Mouse (Mus musculus) midbrain, embryonic 15.5 days (tissue): ENCODE measurements around the gene Ccr9. TPM values are rescaled to one million over a fixed set of nuclear protein-coding genes. Genes with fewer than 3 reads are reported as not detected.
A peak's percentile ranks its signal among the peaks of the same experiment; 100 is the strongest.
"Not testable (repeated sequence)": the region's sequence is repeated elsewhere in the genome, so short reads cannot be mapped to it uniquely, and the experiment has no call there.

Experiments
- ATAC-seq: fragments of 200-750 bp; cut with Nextera tagmentation; replicated peaks from 2 replicates; pipeline ENCODE4 v1.8.0; 2017; ENCODE audit warnings: moderate TSS enrichment
- H3K27ac ChIP-seq: fragments of 300-500 bp; sonication (generic); 2 replicates; pipeline ENCODE4 v1.5.1; 2015; ENCODE audit warnings: mild to moderate bottlenecking, inconsistent platforms
- H3K27me3 ChIP-seq: fragments of 300-500 bp; sonication (generic); replicated peaks from 2 replicates; pipeline ENCODE4 v1.6.1; 2015; ENCODE audit warnings: inconsistent platforms
- H3K36me3 ChIP-seq: fragments of 300-500 bp; sonication (generic); replicated peaks from 2 replicates; pipeline ENCODE4 v1.6.1; 2015; ENCODE audit warnings: inconsistent platforms
- H3K4me1 ChIP-seq: fragments of 300-500 bp; sonication (generic); 2 replicates; pipeline ENCODE4 v1.6.1; 2015; ENCODE audit warnings: inconsistent platforms
- H3K4me2 ChIP-seq: fragments of 300-500 bp; sonication (generic); 2 replicates; pipeline ENCODE4 v1.6.1; 2015; ENCODE audit warnings: inconsistent platforms, mild to moderate bottlenecking, moderate library complexity
- H3K4me3 ChIP-seq: fragments of 300-500 bp; sonication (generic); 2 replicates; pipeline ENCODE4 v1.5.1; 2015; ENCODE audit warnings: mild to moderate bottlenecking, inconsistent platforms
- H3K9ac ChIP-seq: fragments of 300-500 bp; sonication (generic); 2 replicates; pipeline ENCODE4 v1.6.1; 2015; ENCODE audit warnings: mild to moderate bottlenecking, inconsistent platforms
- H3K9me3 ChIP-seq: fragments of 300-500 bp; sonication (generic); 2 replicates; pipeline ENCODE4 v1.6.1; 2016; ENCODE audit warnings: inconsistent platforms
- WGBS: fragments of 180-500 bp; shearing (Covaris S2); methylation state at CpG from one replicate; pipeline ENCODE4 v1.1.7; 2015; ENCODE audit warnings: mixed read lengths; 5-methylcytosine and 5-hydroxymethylcytosine counted together
- polyA plus RNA-seq: library from polyadenylated mRNA; unstranded; fragments of >200 nt; fragmentation: Nextera tagmentation; extraction: Ambion mirVana; gene quantifications from 2 replicates; pipeline ENCODE4 v1.2.1, GENCODE M21; 2015

Ccr9 gene
- polyA plus RNA-seq, 1 experiment from 2014 or later = 0.59 TPM

- not testable (repeated sequence) for ATAC-seq, H3K27ac ChIP-seq, H3K9me3 ChIP-seq, H3K4me1 ChIP-seq, H3K4me2 ChIP-seq, H3K4me3 ChIP-seq, H3K9ac ChIP-seq, H3K27me3 ChIP-seq, H3K36me3 ChIP-seq
- 79% methylated on average over 18 of the region's 18 CpGs for WGBS
These were observed 18.1 kb upstream of the Ccr9 start for GRCm38 (mm10) chr9:123659986-123660676.

DNA sequence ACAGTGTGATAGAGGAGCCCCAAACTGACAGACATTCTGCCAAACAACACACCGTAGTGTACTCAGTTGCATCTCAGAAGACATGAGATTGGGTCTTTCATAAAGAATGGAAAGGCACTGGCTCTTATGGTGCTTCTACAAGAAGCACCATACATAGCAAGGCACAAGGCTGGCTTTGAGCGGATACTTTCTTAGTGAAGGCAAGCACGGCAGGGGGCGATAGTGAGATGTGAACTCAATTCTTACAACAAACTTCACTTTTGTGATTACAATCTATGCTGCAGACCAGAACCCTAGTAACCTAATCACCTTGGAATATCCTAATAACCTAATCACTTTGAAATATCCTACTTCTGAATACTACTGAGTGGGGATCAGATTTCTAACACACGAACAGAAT is 12.6 kb upstream of the Ccr9 start:
- no peaks in the 10 kb centered on the region for H3K27me3 ChIP-seq
- no peak overlapping the region for H3K27ac ChIP-seq
- H3K4me2 ChIP-seq = no peak overlapping the region
- no peaks in the 10 kb centered on the region for H3K36me3 ChIP-seq
- no peaks in the 10 kb centered on the region for H3K4me1 ChIP-seq
- H3K9ac ChIP-seq = no peak overlapping the region
- H3K4me3 ChIP-seq = no peak overlapping the region
- ATAC-seq = no peak
- WGBS = 62% methylated on average over 5 of the region's 5 CpGs
- H3K9me3 ChIP-seq = no peaks in the 10 kb centered on the region

DNA sequence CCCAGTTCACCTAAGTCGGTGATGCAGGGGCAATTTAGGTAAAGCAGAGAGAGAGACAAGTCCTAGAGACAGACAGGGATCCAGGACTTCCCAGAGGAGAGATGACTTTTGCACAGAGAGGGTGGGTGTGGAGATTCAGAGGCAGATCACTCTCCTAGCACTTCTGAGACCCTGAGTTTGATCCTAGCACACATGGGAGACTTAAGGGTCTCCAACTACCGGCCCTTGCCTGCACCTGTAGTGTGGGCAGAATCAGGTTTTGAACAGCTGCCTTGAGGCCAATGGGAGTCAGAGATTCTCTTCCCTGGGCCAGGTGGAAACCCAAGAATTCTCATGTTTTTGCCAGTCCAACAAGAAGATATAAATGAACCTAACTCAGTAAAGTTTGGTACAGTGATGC is 959 bp downstream of the Ccr9 start:
- no peak for ATAC-seq
- H3K4me2 ChIP-seq = peak overlapping the region; percentile 84; the same call in 1 of the 2 replicates
- peaks cover 8% of the 10 kb centered on the region for H3K4me1 ChIP-seq
- WGBS = 34% methylated on average over 2 of the region's 2 CpGs
- H3K27me3 ChIP-seq = peaks cover 28% of the 10 kb centered on the region
- no peak overlapping the region for H3K9ac ChIP-seq
- no peaks in the 10 kb centered on the region for H3K36me3 ChIP-seq
- no peak overlapping the region for H3K27ac ChIP-seq
- H3K9me3 ChIP-seq = no peaks in the 10 kb centered on the region
- H3K4me3 ChIP-seq = peak overlapping the region; percentile 39; the same call in 1 of the 2 replicates

- no peak overlapping the region for H3K4me2 ChIP-seq
- H3K4me1 ChIP-seq = peaks cover 2% of the 10 kb centered on the region
- no peak overlapping the region for H3K27ac ChIP-seq
- no peak for ATAC-seq
- H3K9ac ChIP-seq = no peak overlapping the region
- no peaks in the 10 kb centered on the region for H3K36me3 ChIP-seq
- WGBS = 61% methylated on average over 3 of the region's 3 CpGs
- H3K9me3 ChIP-seq = no peaks in the 10 kb centered on the region
- no peak overlapping the region for H3K4me3 ChIP-seq
- peaks cover 12% of the 10 kb centered on the region for H3K27me3 ChIP-seq
These were observed 5.5 kb downstream of the Ccr9 start for GRCm38 (mm10) chr9:123683704-123684103.

GRCm38 (mm10) chr9:123686206-123686605 is 8.0 kb downstream of the Ccr9 start:
- Histone ChIP-seq H3K9ac (no peak overlapping the region), H3K9me3 (no peaks in the 10 kb centered on the region), H3K4me1 (no peaks in the 10 kb centered on the region), H3K27ac (no peak overlapping the region), H3K4me2 (no peak overlapping the region), H3K36me3 (no peaks in the 10 kb centered on the region), H3K27me3 (0 out of 2 replicates have a peak, but pooled peaks cover 1% of the 10 kb centered on the region), H3K4me3 (no peak overlapping the region)
- ATAC-seq = no peak
- 62% methylated on average over 5 of the region's 5 CpGs for WGBS

GRCm38 (mm10) chr9:123688227-123688626 is 10.0 kb downstream of the Ccr9 start:
- Histone ChIP-seq H3K4me2 (no peak overlapping the region), H3K27me3 (no peaks in the 10 kb centered on the region), H3K9me3 (no peaks in the 10 kb centered on the region), H3K36me3 (peaks cover 5% of the 10 kb centered on the region; the same call in 1 of the 2 replicates), H3K4me3 (no peak overlapping the region), H3K4me1 (no peaks in the 10 kb centered on the region), H3K27ac (no peak overlapping the region), H3K9ac (no peak overlapping the region)
- no peak for ATAC-seq
- WGBS = 91% methylated on average over 1 of the region's 1 CpGs

- Histone ChIP-seq H3K4me3 (no peak overlapping the region), H3K9me3 (no peaks in the 10 kb centered on the region), H3K4me1 (no peaks in the 10 kb centered on the region), H3K9ac (no peak overlapping the region), H3K27me3 (no peaks in the 10 kb centered on the region), H3K4me2 (no peak overlapping the region), H3K27ac (no peak overlapping the region), H3K36me3 (peaks cover 13% of the 10 kb centered on the region; the same call in 1 of the 2 replicates)
- no peak for ATAC-seq
- WGBS = 94% methylated on average over 3 of the region's 3 CpGs
These were observed 17.5 kb downstream of the Ccr9 start for GRCm38 (mm10) chr9:123695634-123696302.

DNA sequence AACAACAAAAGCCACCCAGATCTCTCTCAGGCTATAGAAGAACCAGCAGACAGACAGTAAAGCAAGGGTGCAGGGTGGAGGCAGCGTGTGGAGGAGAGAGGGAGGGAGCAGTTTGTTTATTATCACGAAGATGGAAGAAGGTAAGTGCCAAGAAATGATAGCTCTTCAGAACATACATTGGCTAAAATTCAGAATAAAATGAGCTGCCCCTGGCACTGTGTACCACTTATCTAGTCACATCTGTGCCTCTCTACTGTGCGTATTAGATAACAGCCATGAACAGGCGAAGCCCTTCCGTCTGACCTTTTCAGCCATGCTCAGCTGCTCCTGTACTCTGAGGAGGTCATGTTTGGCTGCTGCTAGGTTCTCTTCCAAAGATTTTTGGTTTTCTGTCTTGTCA is 23.6 kb downstream of the Ccr9 start:
- peaks cover 21% of the 10 kb centered on the region; the same call in 1 of the 2 replicates for H3K36me3 ChIP-seq

GRCm38 (mm10) chr9:123709226-123709625 is 31.0 kb downstream of the Ccr9 start:
- Histone ChIP-seq H3K4me1 (no peaks in the 10 kb centered on the region), H3K27me3 (no peaks in the 10 kb centered on the region), H3K27ac (no peak overlapping the region), H3K9ac (no peak overlapping the region), H3K4me2 (no peak overlapping the region), H3K36me3 (peaks cover 34% of the 10 kb centered on the region), H3K9me3 (no peaks in the 10 kb centered on the region), H3K4me3 (no peak overlapping the region)
- no peak for ATAC-seq
- WGBS = 54% methylated on average over 2 of the region's 2 CpGs

More for the DNA sequence above, 23.6 kb downstream of the Ccr9 start:
- ATAC-seq = no peak
- H3K9me3 ChIP-seq = no peaks in the 10 kb centered on the region
- 92% methylated on average over 5 of the region's 5 CpGs for WGBS
- no peak overlapping the region for H3K9ac ChIP-seq
- H3K4me2 ChIP-seq = no peak overlapping the region
- no peaks in the 10 kb centered on the region for H3K27me3 ChIP-seq
- no peak overlapping the region for H3K27ac ChIP-seq
- no peaks in the 10 kb centered on the region for H3K4me1 ChIP-seq
- no peak overlapping the region for H3K4me3 ChIP-seq

DNA sequence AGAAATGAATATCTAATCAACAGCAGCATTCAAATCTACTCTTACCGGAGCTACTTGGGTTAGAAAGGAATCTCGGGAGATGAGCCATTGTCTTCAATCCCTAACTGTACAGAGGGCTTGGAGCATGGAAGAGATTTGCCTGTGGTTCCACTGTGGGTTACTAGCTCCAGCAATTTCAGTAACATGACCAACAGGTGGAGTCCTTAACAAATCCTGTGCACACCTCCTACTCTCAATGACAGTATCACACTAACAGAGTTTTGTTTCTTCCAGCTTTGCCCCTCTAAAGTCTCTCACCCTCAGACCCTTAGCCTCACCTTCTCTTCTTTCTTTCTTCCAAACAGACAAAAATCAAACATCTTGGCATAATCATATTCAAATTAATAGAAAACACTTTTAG is 34.9 kb downstream of the Ccr9 start:
- no peak overlapping the region for H3K27ac ChIP-seq
- no peak overlapping the region for H3K4me3 ChIP-seq
- peaks cover 15% of the 10 kb centered on the region for H3K4me1 ChIP-seq
- no peak overlapping the region for H3K9ac ChIP-seq
- H3K27me3 ChIP-seq = no peaks in the 10 kb centered on the region
- H3K4me2 ChIP-seq = no peak overlapping the region
- no peak for ATAC-seq
- no peaks in the 10 kb centered on the region for H3K9me3 ChIP-seq
- peaks cover 20% of the 10 kb centered on the region for H3K36me3 ChIP-seq
- 83% methylated on average over 2 of the region's 2 CpGs for WGBS

- H3K9me3 ChIP-seq = no peaks in the 10 kb centered on the region
- no peak overlapping the region for H3K27ac ChIP-seq
- H3K4me3 ChIP-seq = 0 out of 2 replicates have a peak overlapping the region, but pooled peaks have one; percentile 1
- WGBS = 76% methylated on average over 3 of the region's 3 CpGs
- ATAC-seq = no peak
- no peak overlapping the region for H3K9ac ChIP-seq
- peaks cover 5% of the 10 kb centered on the region for H3K36me3 ChIP-seq
- no peaks in the 10 kb centered on the region for H3K27me3 ChIP-seq
- H3K4me2 ChIP-seq = peak overlapping the region; percentile 63; the same call in 1 of the 2 replicates
- peaks cover 15% of the 10 kb centered on the region for H3K4me1 ChIP-seq
These were observed 38.1 kb downstream of the Ccr9 start for GRCm38 (mm10) chr9:123716301-123716700.

DNA sequence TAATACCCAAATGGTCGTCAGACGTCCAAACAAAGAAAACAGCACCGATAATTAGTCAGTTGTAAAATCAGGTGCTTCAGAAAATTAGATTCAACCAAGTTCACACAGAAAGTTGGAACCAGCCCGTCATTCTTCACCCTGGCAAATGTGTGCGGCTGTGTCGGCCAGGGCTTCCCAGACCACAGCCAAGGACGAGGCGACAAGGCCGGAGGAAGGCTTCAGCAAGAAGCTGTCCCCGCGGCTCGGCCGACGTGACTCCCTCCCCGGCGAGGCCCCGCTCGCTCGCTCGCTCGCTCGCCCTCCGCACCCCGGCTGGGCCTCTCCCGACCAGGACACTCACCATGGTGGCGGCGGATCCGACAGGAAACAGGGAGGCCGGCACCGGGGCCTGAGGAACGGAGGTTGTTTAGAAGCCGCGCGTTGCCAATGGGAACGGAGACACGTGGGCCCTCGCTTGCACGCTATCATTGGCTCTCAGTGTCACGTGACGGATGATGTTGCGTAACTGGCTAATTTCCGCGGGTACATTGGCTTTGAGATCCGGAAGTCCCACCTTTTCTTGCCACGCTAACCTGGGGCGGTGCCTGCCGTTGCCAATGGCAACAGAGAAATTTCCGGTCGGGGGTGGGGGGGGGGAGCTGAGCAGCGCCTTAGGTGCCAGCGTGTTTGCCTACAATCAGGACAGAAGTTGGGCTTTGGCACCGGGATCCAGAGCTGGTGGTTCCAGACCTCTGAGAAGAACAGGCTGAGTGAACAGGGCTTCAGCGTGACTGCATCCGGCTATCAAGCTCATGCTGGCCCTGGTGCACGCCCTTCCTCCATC is 39.2 kb downstream of the Ccr9 start, which contains the start of gene Lztfl1:
Gene Lztfl1 (minus strand): TSS at position 512 of the 823 bp plus-strand sequence.
- H3K27me3 ChIP-seq = no peaks in the 10 kb centered on the region
- H3K27ac ChIP-seq = peak within 1 kb of the TSS; percentile 77
- WGBS = under 1% methylated on average over 55 of the region's 55 CpGs
- H3K9me3 ChIP-seq = no peaks in the 10 kb centered on the region
- peak within 1 kb of the TSS; percentile 100 for H3K4me3 ChIP-seq
- peak within 1 kb of the TSS; percentile 97 for H3K9ac ChIP-seq
- peaks cover 15% of the 10 kb centered on the region for H3K4me1 ChIP-seq
- peak; percentile 100 for ATAC-seq
- peak within 1 kb of the TSS; percentile 72 for H3K4me2 ChIP-seq
- H3K36me3 ChIP-seq = no peaks in the 10 kb centered on the region
